Mouse (Mus musculus) left cerebral cortex, adult 2 months (tissue): ENCODE measurements at regions not wholly inside any gene's neighbourhood (a gene's known extent, or its start where the extent isn't known, plus 50 kb on each side); places are given as distances from the start of the nearest gene placed in this dataset.
"Not testable (repeated sequence)": the region's sequence is repeated elsewhere in the genome, so short reads cannot be mapped to it uniquely, and the experiment has no call there.

Experiments used
- DNase-seq, 2 experiments: peaks; one replicate each; pipeline ENCODE4 v3.0.0; 2021 to 2022; ENCODE audit warnings: low spot score in 2 of 2, mixed read lengths in 1 of 2; ENCODE audit errors: extremely low spot score in 1 of 2
- H3K27ac ChIP-seq: fragments of 200-600 bp; 2 replicates; pipeline ENCODE4 v1.8.1; 2022
- H3K4me3 ChIP-seq: fragments of 200-600 bp; 2 replicates; pipeline ENCODE4 v1.8.1; 2022
- CTCF ChIP-seq: fragments of 200-600 bp; IDR thresholded peaks from 2 replicates; pipeline ENCODE4 v1.8.1; 2022; ENCODE audit warnings: antibody characterized with exemption, mild to moderate bottlenecking, moderate library complexity
- intact Hi-C: fragments of 180-260 bp; cut with DNase I; formaldehyde crosslinking; loops from one replicate; pipeline ENCODE4 v1.15.1; 2025

- no peak for TF ChIP-seq CTCF
- H3K4me3 ChIP-seq, result no peak overlapping the region
- H3K27ac ChIP-seq, result no peak overlapping the region
- DNase-seq, result no peak
- intact Hi-C loops, result no loop called here
Observed at GRCm38 (mm10) chr14:48791507-48791906, 117.9 kb upstream of the Otx2 start.

GRCm38 (mm10) chr14:48779327-48779726 is 105.7 kb upstream of the Otx2 start:
- no peak for TF ChIP-seq CTCF
- intact Hi-C loops, result no loop called here
- H3K27ac ChIP-seq, result no peak overlapping the region
- no peak overlapping the region for H3K4me3 ChIP-seq
- DNase-seq, result no peak

DNA sequence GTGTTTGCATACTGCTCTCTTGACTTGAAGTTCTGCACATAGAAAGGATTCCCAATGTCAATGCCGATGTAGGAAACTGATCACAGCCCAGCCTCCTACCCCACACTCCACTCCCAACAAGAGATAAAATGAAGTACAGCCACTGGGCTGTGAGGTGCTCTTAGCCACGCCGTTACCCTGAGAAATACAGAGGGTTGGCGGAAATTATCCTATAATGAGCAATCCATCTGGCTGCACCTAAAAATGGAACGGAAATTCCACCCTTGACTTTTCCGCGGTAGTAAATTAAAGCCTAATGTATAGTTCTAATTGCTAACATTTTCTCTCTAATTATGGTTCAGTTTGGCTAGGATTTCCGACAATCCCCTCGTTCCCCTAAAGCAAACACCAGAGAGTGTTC is 97.2 kb upstream of the Otx2 start:
- H3K27ac ChIP-seq, result no peak overlapping the region
- intact Hi-C loops, result no loop called here
- no peak for DNase-seq
- no peak overlapping the region for H3K4me3 ChIP-seq
- TF ChIP-seq CTCF, result no peak

DNA sequence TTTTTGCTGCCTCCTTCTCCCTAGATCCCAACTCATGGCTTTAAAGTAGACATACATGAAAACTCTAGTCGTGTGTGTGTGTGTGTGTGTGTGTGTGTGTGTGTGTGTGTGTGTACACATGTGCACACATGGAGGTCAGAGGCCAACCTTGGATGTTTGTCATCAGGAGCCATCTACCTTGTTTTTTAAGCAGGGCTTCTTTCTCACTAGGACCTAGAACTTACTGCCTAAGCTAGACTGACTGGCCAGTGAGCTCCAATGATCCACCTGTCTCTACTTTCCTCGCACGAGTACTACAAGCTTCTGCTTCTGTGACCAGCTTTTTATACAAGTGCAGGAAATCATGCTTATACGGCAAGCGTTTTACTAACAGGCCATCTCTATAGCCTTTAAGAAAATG is 89.1 kb upstream of the Otx2 start:
- intact Hi-C loops, result no loop called here
- TF ChIP-seq CTCF, result no peak
- no peak for DNase-seq
- Histone ChIP-seq H3K4me3 (no peak overlapping the region), H3K27ac (no peak overlapping the region)

DNA sequence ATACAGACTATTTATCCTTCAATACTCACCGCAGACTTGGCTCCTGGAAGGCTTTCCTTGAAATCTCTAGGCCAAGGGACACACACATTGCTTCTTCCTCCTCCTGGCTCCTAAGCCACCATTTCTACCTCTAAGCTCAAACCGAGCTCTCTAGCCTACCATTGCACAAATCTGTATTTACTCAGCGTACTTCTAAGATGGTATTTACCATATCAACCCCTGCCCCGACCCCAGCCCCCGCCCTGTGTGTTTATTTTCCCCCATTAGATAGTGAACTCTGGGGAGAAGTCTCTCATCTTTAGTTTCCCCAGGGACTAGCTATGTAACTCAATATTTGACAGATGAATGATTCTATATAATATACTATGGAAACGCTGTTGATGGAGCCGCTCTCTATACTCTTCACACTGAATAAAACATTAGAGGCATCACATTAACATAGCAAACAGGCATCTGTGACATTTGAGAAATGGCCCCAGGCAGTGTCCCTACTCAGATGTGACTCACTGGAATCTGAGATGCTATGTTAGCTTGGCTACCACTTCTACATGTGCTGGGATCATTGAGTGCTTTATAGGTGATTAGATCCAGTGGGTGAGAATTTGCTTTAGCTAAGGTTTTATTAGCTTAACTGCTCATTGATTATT is 87.5 kb upstream of the Otx2 start:
- no peak for DNase-seq

DNA sequence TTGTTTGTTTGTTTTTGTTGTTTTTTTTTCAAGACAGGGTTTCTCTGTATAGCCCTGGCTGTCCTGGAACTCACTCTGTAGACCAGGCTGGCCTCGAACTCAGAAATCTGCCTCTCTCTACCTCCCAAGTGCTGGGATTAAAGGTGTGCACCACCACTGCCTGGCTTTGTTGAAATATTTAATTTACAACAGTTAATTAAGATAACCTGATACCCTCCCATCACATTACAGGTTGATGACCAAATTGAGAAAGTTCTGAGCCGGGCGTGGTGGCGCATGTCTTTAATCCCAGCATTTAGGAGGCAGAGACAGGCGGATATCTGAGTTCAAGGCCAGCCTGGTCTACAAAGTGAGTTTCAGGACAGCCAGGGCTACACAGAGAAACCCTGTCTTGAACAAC is 81.5 kb upstream of the Otx2 start:
- H3K4me3 ChIP-seq, H3K27ac ChIP-seq, DNase-seq, intact Hi-C loops: not testable (repeated sequence)

More for the DNA sequence above, 87.5 kb upstream of the Otx2 start:
- intact Hi-C loops, result no loop called here
- H3K4me3 ChIP-seq, result no peak overlapping the region
- no peak for TF ChIP-seq CTCF
- H3K27ac ChIP-seq, result no peak overlapping the region

GRCm38 (mm10) chr14:48754080-48754720 is 80.6 kb upstream of the Otx2 start:
- H3K27ac ChIP-seq, result no peak overlapping the region
- DNase-seq, result no peak
- intact Hi-C loops, result no loop called here
- no peak overlapping the region for H3K4me3 ChIP-seq
- no peak for TF ChIP-seq CTCF

DNA sequence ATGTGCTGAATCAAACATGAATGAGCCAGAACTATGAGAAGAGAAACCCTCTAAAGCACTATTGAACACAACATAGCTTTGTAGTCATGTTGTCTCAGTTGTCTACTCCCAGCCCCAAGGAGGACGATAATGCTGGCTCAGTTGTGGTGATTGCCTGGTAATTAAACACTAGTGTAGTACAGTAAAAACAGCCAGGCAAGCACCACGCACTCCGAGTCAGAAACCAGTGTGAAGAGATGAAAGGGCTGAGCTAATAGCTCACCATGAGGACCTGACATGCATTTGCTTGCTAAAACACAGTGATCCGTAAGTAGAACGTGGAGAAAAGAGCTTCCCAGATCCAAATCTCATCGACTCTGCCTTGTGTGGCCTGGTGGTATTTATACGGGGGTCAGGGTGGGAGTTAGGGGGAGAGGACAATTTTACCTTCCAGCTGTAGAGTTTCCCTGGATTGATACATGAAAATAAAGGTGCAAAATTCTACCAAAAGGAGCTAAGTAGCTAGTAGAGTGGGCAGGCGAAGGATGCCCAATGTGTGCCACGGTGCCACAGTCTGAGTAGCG is 80.0 kb upstream of the Otx2 start:
- intact Hi-C loops, result no loop called here
- no peak overlapping the region for H3K4me3 ChIP-seq
- DNase-seq, result no peak
- no peak for TF ChIP-seq CTCF
- H3K27ac ChIP-seq, result no peak overlapping the region

DNA sequence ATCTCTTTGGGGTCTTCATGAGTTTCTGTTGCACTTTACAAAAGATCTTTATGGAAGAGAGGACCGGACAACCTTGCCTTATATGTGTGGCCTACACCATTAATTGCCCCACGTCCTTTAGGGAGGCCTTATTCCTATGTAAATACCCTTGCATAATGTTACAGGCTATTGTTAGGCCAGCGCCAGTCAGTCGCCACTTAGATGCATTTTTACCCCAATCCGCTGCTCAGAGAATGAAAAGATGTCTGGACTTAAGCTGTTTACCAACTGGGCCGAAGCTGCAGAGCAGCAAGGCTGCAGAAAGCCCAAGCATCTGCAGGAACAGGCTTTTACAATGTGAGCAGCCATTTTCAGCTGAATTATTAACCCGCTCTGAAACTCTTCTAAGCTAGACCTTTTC is 79.5 kb upstream of the Otx2 start:
- DNase-seq, result no peak
- TF ChIP-seq CTCF, result no peak
- intact Hi-C loops, result no loop called here
- Histone ChIP-seq H3K27ac (no peak overlapping the region), H3K4me3 (no peak overlapping the region)

DNA sequence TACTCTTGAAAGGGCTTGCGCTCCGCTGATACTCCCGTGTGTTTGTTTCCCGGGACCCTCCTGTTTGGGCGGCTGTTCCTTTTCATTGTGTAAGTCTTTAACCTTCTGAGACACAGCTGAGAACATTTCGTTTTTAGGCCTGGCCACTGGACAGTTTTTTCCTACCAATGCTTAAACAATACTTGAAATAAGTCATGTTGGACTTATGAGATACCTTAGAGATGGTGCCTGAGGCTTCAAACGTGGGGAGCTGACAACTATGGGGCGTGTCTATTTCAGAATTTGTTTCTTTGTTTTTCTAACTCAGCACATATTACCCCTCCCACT is 78.9 kb upstream of the Otx2 start:
- intact Hi-C loops, result no loop called here
- no peak for DNase-seq
- Histone ChIP-seq H3K4me3 (no peak overlapping the region), H3K27ac (no peak overlapping the region)
- TF ChIP-seq CTCF, result no peak

DNA sequence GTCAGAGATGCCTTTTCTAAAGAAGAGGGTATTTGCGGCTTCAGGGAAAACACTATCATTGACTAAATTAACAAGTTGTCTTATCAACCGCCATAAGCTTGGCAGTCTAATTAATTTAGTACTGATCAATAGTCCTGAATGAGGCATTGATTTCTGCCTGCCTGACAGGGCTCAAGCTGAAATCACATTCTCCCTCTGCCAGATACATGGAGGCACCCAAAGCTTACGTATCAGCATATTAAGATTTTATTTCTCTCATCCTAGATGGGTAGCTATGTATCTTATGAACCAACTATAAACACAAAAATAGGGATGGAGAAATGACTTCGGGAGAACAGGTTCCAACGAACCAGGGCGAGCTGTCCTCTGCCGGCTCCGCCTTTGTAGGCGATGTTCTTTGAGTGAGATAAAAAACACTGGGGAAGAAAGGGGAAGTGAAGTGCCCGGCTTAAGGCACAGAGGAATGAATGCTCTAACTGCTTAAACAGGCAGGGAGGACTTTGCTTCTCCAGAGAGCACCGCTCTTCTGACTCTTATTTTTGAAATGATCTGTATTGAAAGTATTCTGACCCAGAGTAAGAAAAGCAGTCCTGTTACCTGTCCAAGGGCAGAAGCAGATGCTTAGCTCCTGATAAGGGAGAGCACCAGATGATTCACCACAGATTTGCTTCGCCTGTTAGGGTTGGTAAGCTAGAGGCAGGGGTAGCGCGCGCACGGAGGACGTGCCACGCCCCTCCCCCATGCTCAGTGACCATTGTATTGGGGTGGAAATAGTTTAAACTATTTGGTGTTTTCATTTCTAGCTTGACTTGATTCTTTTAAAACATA is 78.3 kb upstream of the Otx2 start:
- Histone ChIP-seq H3K27ac (no peak overlapping the region), H3K4me3 (no peak overlapping the region)
- intact Hi-C loops, result no loop called here
- DNase-seq, result no peak
- no peak for TF ChIP-seq CTCF

- DNase-seq, result no peak
- intact Hi-C loops, result no loop called here
- H3K27ac ChIP-seq, result no peak overlapping the region
- H3K4me3 ChIP-seq, result no peak overlapping the region
- TF ChIP-seq CTCF, result no peak
Observed at GRCm38 (mm10) chr14:48750994-48751393, 77.4 kb upstream of the Otx2 start.
